Mouse (Mus musculus) bone marrow, adult 2 months (tissue): ENCODE data around the gene Pced1b.

Experiments used
- CTCF ChIP-seq: fragments of 200-500 bp; IDR thresholded peaks from 2 replicates; pipeline ENCODE4 v1.5.1; 2011; ENCODE audit warnings: low read length, control low read depth; ENCODE audit not compliant: control insufficient read depth, insufficient read depth
- POLR2A ChIP-seq: fragments of 200-500 bp; IDR thresholded peaks from 2 replicates; pipeline ENCODE4 v1.6.1; 2011; ENCODE audit warnings: low read depth, mild to moderate bottlenecking, control low read depth, low read length, borderline replicate concordance; ENCODE audit not compliant: control insufficient read depth

DNA sequence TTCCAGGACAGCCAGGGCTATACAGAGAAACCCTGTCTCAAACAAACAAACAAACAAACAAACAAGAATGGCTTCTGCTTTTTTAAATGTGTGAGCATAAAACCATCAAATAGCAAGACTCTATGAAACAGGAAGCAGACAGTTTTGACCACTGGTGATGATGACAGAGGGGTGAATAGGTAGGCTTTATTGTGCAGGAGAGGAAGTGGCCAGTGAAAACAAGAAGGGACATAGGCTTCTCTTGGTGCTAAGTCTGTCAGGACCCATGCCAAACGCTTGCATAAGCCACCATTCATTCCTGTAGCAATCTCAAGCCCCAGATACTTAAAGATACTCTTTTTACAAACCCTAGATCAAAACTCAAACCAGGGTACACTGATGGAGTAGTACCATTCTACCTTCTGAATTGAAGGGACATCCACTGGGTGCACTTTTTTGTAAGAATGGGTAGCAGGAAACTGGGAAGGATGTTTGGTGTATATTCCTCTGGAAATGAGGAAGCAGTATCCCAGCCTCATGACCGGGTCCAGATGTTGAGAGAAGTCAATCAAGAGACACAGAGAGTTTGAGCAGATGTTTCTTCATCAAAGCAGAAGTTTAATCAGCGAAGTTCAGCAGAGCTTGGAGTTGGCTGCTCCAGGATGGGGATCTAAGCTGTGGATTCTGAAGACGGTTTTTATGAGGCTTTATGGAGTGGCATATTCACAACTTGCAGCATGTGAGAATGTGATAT lies 175.5 kb downstream of the Pced1b start:
- no peak for TF ChIP-seq CTCF
- no peak for TF ChIP-seq POLR2A
